Mouse (Mus musculus): ENCODE data around the gene Cdh8.
A peak's percentile ranks its signal among the peaks of the same experiment; 100 is the strongest.

- no peak for TF ChIP-seq POLR2A (IDR thresholded peaks at IDR 0.05; ENCODE audit: control insufficient read depth in 1 of 2, insufficient read depth in 1 of 2, low read depth in 1 of 2, low read length in 2 of 2, poor library complexity in 1 of 2)
- no peak for TF ChIP-seq MYC (IDR thresholded peaks at IDR 0.05; ENCODE audit: low read depth, low read length)
- peak; percentile 53 for TF ChIP-seq GATA1 (IDR thresholded peaks at IDR 0.05; ENCODE audit: low read depth, low read length)
- peak; percentile 48; the same call in 1 of the 2 replicates for TF ChIP-seq ETS1 (IDR thresholded peaks at IDR 0.05; ENCODE audit: low read depth, low read length)
- peak; percentile 54 to 76 for TF ChIP-seq EP300 (IDR thresholded peaks at IDR 0.05; ENCODE audit: low read depth in 1 of 2, low read length in 2 of 2)
Measured at GRCm38 (mm10) chr8:99186879-99187278, 229.4 kb downstream of the Cdh8 start.
